Mouse (Mus musculus): ENCODE data around the gene Nudt3.

DNA sequence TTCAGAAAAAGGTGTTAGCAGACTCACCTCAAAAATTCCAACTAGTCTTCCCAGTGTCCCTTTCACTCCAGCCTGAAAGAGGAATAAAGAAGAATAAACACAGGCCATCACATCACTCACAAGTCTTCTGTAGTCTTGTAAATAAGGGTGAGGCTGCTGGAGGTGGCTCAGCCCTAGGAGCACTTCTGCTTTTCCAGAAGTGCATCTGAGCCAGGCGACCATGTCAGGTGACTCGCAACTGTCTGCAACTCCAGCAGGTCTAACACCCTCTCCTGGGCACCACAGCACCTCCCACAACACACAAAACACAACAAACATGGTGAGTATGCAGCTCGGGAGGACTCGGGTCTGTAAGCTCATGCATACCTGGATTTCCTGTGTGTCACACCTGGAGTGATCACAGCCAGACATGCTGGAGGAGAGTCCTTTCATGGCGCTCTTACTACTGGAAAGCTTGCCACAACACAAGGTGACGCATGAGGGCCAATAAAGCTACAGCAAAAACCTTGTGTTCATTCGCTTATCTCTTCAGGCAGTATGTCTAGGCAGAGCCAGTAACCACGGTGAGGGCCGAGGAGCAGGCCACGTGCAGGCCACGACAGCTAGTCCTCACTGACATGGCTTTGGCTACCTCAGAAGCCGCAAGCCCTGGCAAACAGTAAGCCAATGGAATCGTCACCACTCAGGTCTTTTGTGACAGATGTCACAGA lies 40.0 kb downstream of the Nudt3 start:
- no peak for TF ChIP-seq CTCF (IDR thresholded peaks at IDR 0.05)
- no peak for TF ChIP-seq EP300 (IDR thresholded peaks at IDR 0.05)
